Mouse (Mus musculus): Measurements from ENCODE around the gene Ap3b1.

DNA sequence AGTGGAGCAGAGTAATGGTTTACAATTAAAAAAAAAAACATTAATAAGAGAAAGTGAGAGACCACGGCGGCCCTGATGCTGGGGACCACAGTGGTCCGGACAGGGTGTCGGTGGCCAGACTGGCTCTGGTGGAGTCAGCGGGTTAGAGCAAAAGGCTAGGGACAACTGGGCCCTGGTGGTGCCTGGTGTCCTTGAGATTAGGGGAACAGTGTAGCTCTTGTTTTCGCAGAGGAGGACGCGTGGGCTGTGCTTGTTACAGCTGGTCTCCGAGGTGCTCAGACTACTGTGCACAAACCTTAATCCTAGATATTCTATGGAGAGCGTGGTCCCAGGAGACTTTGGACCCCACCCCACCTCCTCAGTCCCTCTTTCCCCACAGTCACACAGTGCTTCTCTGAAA, 250.2 kb downstream of the Ap3b1 start:
- TF ChIP-seq CTCF (conservative IDR thresholded peaks at IDR 0.05 in 1 of 2, IDR thresholded peaks at IDR 0.05 in 1 of 2; ENCODE audit: low read depth in 2 of 2, low read length in 2 of 2) (no peak), JUND (conservative IDR thresholded peaks at IDR 0.05; ENCODE audit: low read depth, low read length) (no peak), USF1 (IDR thresholded peaks at IDR 0.05; ENCODE audit: low read depth, low read length) (no peak), MEF2A (IDR thresholded peaks at IDR 0.05; ENCODE audit: borderline replicate concordance, low read depth, low read length) (no peak), POLR2A (IDR thresholded peaks at IDR 0.05; ENCODE audit: low read depth, low read length) (no peak), MAZ (IDR thresholded peaks at IDR 0.05; ENCODE audit: low read depth, low read length) (no peak), MAFK (IDR thresholded peaks at IDR 0.05; ENCODE audit: insufficient replicate concordance, low read length) (no peak), CHD2 (IDR thresholded peaks at IDR 0.05; ENCODE audit: low read length) (no peak), TCF12 (IDR thresholded peaks at IDR 0.05; ENCODE audit: low read depth, low read length) (no peak), SIN3A (IDR thresholded peaks at IDR 0.05; ENCODE audit: low read length) (no peak), IRF4 (IDR thresholded peaks at IDR 0.05; ENCODE audit: low read depth, low read length) (no peak), MXI1 (IDR thresholded peaks at IDR 0.05; ENCODE audit: low read depth, low read length) (no peak)
